Mouse (Mus musculus) forebrain, embryonic 13.5 days (tissue): ENCODE results near the gene Masp1. TPM values are rescaled to one million over a fixed set of nuclear protein-coding genes. Genes with fewer than 3 reads are reported as not detected.
A peak's percentile ranks its signal among the peaks of the same experiment; 100 is the strongest.

Source experiments
- ATAC-seq: fragments of 200-750 bp; cut with Nextera tagmentation; 2 replicates; pipeline ENCODE4 v1.8.0; 2017
- H3K27ac ChIP-seq: fragments of 300-500 bp; sonication (generic); 2 replicates; pipeline ENCODE4 v1.5.1; 2015; ENCODE audit warnings: inconsistent platforms, mild to moderate bottlenecking, moderate library complexity
- H3K27me3 ChIP-seq: fragments of 300-500 bp; sonication (generic); 2 replicates; pipeline ENCODE4 v1.6.1; 2015; ENCODE audit warnings: mild to moderate bottlenecking, inconsistent platforms
- H3K36me3 ChIP-seq: fragments of 300-500 bp; sonication (generic); 2 replicates; pipeline ENCODE4 v1.6.1; 2015; ENCODE audit warnings: mild to moderate bottlenecking, inconsistent platforms; ENCODE audit not compliant: poor library complexity, severe bottlenecking
- H3K4me1 ChIP-seq: fragments of 300-500 bp; sonication (generic); 2 replicates; pipeline ENCODE4 v1.6.1; 2015; ENCODE audit warnings: inconsistent platforms
- H3K4me2 ChIP-seq: fragments of 300-500 bp; sonication (generic); 2 replicates; pipeline ENCODE4 v1.6.1; 2015; ENCODE audit warnings: inconsistent platforms, mild to moderate bottlenecking, moderate library complexity
- H3K4me3 ChIP-seq: fragments of 300-500 bp; sonication (generic); 2 replicates; pipeline ENCODE4 v1.5.1; 2015; ENCODE audit warnings: mild to moderate bottlenecking, inconsistent platforms
- H3K9ac ChIP-seq: fragments of 300-500 bp; sonication (generic); 2 replicates; pipeline ENCODE4 v1.6.1; 2015; ENCODE audit warnings: mild to moderate bottlenecking, inconsistent platforms
- H3K9me3 ChIP-seq: fragments of 300-500 bp; sonication (generic); replicated peaks from 2 replicates; pipeline ENCODE4 v1.6.1; 2016; ENCODE audit warnings: inconsistent platforms
- WGBS: fragments of 180-500 bp; shearing (Covaris S2); methylation state at CpG from one replicate; pipeline ENCODE4 v1.1.7; 2015; 5-methylcytosine and 5-hydroxymethylcytosine counted together
- polyA plus RNA-seq: library from polyadenylated mRNA; unstranded; fragments of >200 nt; fragmentation: Nextera tagmentation; extraction: Ambion mirVana; gene quantifications from 2 replicates; pipeline ENCODE4 v1.2.1, GENCODE M21; 2015

Gene Masp1
- polyA plus RNA-seq = 53.5 and 55.9 TPM in 2 replicates

GRCm38 (mm10) chr16:23520235-23520871 lies at the start of gene Masp1, which contains the start of gene Rtp4:
Gene Masp1 (minus strand): TSS chr16:23520815.
Gene Rtp4 (plus strand): TSS chr16:23520291.
- ATAC-seq = peak; percentile 66
- H3K4me1 ChIP-seq = peaks cover 79% of the 10 kb centered on the region
- H3K27ac ChIP-seq = peak within 1 kb of the TSS; percentile 98
- peak within 1 kb of the TSS; percentile 60 for H3K4me3 ChIP-seq
- H3K36me3 ChIP-seq = no peaks in the 10 kb centered on the region
- H3K27me3 ChIP-seq = no peaks in the 10 kb centered on the region
- H3K9me3 ChIP-seq = no peaks in the 10 kb centered on the region
- 0% methylated on average over 12 of the region's 12 CpGs for WGBS
- H3K4me2 ChIP-seq = peak within 1 kb of the TSS; percentile 74
- H3K9ac ChIP-seq = peak within 1 kb of the TSS; percentile 85

DNA sequence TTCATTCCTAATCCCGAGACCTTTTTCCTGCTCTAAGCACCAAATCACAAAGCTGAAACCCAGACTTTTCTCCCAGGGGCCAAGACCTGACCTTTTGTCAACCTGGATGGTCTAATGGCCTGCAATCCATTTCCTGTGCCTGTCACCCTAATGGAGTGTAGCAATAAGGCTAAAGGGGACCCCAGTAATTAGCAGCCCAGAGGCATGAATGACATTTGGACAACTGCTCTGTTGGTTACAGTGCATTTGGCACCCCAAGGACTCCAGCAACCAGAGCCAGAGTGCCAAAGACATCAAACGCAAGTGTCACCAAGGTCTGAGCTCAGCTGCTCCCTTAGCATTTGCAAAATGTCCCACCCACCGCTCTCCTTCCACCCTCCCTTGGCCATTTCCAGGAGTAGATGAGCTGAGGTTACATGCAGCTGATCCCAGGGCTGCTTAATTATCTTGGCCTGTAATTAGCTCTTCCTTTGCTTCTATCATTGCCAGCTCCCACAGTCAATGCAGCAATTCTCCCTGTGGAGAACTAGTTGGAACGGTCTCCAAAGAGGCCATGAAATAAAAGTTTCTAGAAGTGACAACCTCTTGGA lies 47.8 kb upstream of the Masp1 start:
- Histone ChIP-seq H3K4me3 (no peak overlapping the region), H3K4me2 (no peak overlapping the region), H3K36me3 (no peaks in the 10 kb centered on the region), H3K27ac (no peak overlapping the region), H3K9ac (no peak overlapping the region), H3K4me1 (no peaks in the 10 kb centered on the region), H3K9me3 (no peaks in the 10 kb centered on the region), H3K27me3 (0 out of 2 replicates have a peak, but pooled peaks cover 2% of the 10 kb centered on the region)
- 76% methylated on average over 4 of the region's 4 CpGs for WGBS
- no peak for ATAC-seq

- H3K9me3 ChIP-seq = no peaks in the 10 kb centered on the region
- ATAC-seq = no peak
- H3K27me3 ChIP-seq = no peaks in the 10 kb centered on the region
- H3K4me2 ChIP-seq = no peak overlapping the region
- H3K4me3 ChIP-seq = no peak overlapping the region
- H3K27ac ChIP-seq = no peak overlapping the region
- no peak overlapping the region for H3K9ac ChIP-seq
- H3K4me1 ChIP-seq = no peaks in the 10 kb centered on the region
- no peaks in the 10 kb centered on the region for H3K36me3 ChIP-seq
- whole genome bisulfite sequencing = 91% methylated on average over 2 of the region's 2 CpGs
Measured at GRCm38 (mm10) chr16:23557669-23558068, 37.1 kb upstream of the Masp1 start.

DNA sequence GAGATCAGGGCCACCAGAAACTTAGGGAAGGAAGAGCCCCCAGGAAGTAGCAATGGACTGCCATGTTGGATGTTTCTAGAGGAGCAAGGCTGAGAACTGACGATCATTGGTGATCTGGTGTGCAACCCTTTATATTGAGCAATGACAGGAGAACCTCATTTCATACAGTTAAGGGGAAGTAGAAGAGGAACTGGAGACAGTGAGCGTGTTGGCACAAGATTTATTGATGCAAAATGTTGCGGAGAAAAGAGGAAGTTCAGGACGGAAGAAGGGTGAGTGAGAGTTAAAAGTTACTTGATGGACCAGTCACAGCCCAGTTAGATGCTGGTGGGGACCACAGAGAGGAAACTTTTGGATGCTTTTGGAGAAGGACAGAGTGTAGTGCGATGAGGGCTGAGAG lies 36.6 kb upstream of the Masp1 start:
- no peak for ATAC-seq
- H3K27ac ChIP-seq = no peak overlapping the region
- no peak overlapping the region for H3K4me3 ChIP-seq
- no peak overlapping the region for H3K4me2 ChIP-seq
- no peaks in the 10 kb centered on the region for H3K4me1 ChIP-seq
- H3K36me3 ChIP-seq = no peaks in the 10 kb centered on the region
- H3K9ac ChIP-seq = no peak overlapping the region
- 94% methylated on average over 5 of the region's 5 CpGs for WGBS
- H3K9me3 ChIP-seq = no peaks in the 10 kb centered on the region
- H3K27me3 ChIP-seq = no peaks in the 10 kb centered on the region

DNA sequence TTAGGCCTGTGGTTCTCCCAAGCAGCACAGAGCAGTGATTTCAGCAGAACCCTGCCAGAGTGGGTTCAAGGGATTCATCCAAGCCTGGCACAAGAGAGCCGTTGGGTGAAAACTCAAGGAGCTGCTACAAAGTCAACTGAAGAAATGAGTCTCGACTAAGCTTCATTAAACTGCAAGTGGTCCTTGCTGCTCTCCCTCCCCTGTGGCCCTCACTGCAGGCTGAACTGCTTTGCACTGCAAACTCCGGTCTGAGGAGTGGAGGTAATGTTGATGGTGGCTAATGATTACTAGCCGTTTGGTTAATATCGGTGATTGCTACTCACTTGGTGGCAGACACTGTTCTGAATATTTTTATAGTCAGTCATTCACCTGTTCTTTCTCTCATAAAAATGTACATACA lies 34.1 kb upstream of the Masp1 start:
- WGBS = 88% methylated on average over 5 of the region's 5 CpGs

DNA sequence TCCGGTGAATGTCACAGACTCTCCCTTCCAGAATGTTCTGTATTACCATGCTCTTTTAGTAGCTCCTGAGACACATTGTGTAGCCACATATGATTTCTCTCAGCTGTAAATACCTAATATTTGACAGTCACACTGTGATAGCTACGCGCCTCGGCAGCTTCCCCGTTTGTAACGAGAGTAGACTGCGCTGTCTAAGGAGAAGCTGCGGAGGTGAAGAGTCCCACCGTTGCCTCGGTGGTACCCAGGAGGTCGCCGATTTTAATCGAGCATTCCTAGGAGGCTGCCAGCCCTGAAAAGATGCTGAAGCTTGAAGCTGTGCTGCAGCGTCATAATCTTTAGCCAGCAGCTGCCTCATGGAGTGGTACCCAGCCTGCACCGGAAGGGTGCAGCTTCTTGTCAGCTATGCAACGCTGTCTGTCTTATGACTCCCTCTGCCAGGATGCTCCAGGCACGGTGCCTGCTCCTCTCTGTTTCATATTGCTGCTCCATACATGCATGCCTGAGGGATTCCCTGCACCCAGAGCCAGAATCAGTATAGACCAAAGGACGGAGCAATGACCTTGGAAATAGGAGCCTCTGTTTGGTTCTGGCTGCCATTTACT lies 30.5 kb upstream of the Masp1 start:
- ATAC-seq = peak; percentile 66
- Histone ChIP-seq H3K36me3 (no peaks in the 10 kb centered on the region), H3K9ac (no peak overlapping the region), H3K9me3 (no peaks in the 10 kb centered on the region), H3K4me2 (no peak overlapping the region), H3K4me1 (no peaks in the 10 kb centered on the region), H3K27me3 (peaks cover 12% of the 10 kb centered on the region; the same call in 1 of the 2 replicates), H3K4me3 (no peak overlapping the region), H3K27ac (no peak overlapping the region)
- WGBS = 87% methylated on average over 18 of the region's 18 CpGs

More for the DNA sequence above, 34.1 kb upstream of the Masp1 start:
- no peak overlapping the region for H3K27ac ChIP-seq
- no peak overlapping the region for H3K4me3 ChIP-seq
- 0 out of 2 replicates have a peak, but pooled peaks cover 7% of the 10 kb centered on the region for H3K27me3 ChIP-seq
- H3K36me3 ChIP-seq = no peaks in the 10 kb centered on the region
- H3K4me2 ChIP-seq = no peak overlapping the region
- no peaks in the 10 kb centered on the region for H3K4me1 ChIP-seq
- H3K9ac ChIP-seq = no peak overlapping the region
- ATAC-seq = no peak
- H3K9me3 ChIP-seq = no peaks in the 10 kb centered on the region

GRCm38 (mm10) chr16:23550346-23550980 lies 29.8 kb upstream of the Masp1 start:
- H3K4me3 ChIP-seq = no peak overlapping the region
- no peaks in the 10 kb centered on the region for H3K4me1 ChIP-seq
- H3K9ac ChIP-seq = no peak overlapping the region
- no peaks in the 10 kb centered on the region for H3K9me3 ChIP-seq
- H3K27ac ChIP-seq = no peak overlapping the region
- no peak overlapping the region for H3K4me2 ChIP-seq
- WGBS = 46% methylated on average over 8 of the region's 8 CpGs
- peak; percentile 81 for ATAC-seq
- H3K27me3 ChIP-seq = peaks cover 12% of the 10 kb centered on the region; the same call in 1 of the 2 replicates
- no peaks in the 10 kb centered on the region for H3K36me3 ChIP-seq

GRCm38 (mm10) chr16:23547783-23548182 lies 27.2 kb upstream of the Masp1 start:
- H3K36me3 ChIP-seq = no peaks in the 10 kb centered on the region
- H3K9ac ChIP-seq = no peak overlapping the region
- no peak overlapping the region for H3K27ac ChIP-seq
- no peak for ATAC-seq
- H3K4me3 ChIP-seq = no peak overlapping the region
- WGBS = 95% methylated on average over 4 of the region's 4 CpGs
- no peak overlapping the region for H3K4me2 ChIP-seq
- H3K4me1 ChIP-seq = no peaks in the 10 kb centered on the region
- no peaks in the 10 kb centered on the region for H3K9me3 ChIP-seq
- H3K27me3 ChIP-seq = peaks cover 12% of the 10 kb centered on the region; the same call in 1 of the 2 replicates

DNA sequence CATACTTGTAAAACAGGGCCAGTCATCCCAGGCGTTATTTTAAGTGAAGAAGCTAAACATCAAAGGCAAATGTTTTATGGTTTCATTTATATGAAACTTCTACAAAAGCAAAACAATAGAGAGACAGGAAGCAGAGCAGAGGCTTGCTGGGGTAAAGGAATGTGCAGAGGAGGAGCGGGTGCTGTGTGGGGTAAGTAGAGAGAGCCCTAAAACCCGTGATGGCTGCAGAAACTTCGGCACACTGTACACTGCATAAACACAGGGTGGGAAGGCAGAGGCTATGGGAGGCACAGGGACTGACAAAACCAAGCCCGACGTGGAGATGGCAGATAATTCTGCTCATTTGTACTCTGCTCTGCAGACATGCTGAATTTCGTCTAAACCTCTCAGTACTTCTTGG lies 23.7 kb upstream of the Masp1 start:
- Histone ChIP-seq H3K27me3 (peaks cover 4% of the 10 kb centered on the region; the same call in 1 of the 2 replicates), H3K9ac (no peak overlapping the region), H3K36me3 (no peaks in the 10 kb centered on the region), H3K4me3 (no peak overlapping the region), H3K4me2 (no peak overlapping the region), H3K9me3 (no peaks in the 10 kb centered on the region), H3K27ac (no peak overlapping the region), H3K4me1 (no peaks in the 10 kb centered on the region)
- 73% methylated on average over 7 of the region's 7 CpGs for whole genome bisulfite sequencing
- no peak for ATAC-seq

DNA sequence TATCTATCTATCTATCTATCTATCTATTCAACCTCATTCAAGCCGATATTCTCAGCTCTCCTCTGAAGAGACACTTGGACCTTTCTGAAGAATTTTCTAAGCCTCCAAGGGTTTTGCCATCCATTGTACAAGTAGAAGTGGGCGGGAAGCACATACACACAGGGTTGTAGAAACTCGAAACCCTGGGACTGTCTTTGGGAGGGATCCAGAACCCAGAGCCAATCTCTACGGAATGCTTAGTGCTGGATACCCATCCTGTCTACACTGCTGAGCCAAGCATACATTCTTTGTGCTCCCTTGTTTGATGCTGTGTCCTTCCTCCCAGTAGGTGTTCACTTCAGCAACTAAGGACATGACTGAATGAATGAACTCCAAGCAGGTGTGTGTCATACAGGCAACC lies 22.3 kb upstream of the Masp1 start:
- 72% methylated on average over 4 of the region's 4 CpGs for WGBS
- no peaks in the 10 kb centered on the region for H3K27me3 ChIP-seq

DNA sequence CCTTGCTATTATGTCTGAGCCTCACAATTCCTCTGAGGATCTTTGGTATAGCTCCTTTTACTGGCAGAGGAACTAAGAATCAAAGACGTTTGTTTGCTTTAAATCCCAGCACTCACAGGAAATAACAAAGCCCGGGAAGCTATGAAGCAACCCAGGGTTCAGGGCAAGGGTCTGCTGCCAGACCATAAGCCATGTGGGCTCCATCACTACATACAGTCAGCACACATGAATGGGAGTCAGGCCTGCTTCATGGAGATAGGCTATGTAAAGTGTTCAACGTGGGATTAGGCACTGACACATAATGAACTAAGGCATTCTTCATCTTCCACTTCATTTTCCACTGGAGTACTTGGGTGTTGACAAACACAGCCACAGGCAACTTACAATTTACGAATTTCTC lies 20.4 kb upstream of the Masp1 start:
- no peak overlapping the region for H3K27ac ChIP-seq
- no peaks in the 10 kb centered on the region for H3K36me3 ChIP-seq
- no peak overlapping the region for H3K4me3 ChIP-seq
- no peaks in the 10 kb centered on the region for H3K4me1 ChIP-seq
- no peaks in the 10 kb centered on the region for H3K9me3 ChIP-seq
- 62% methylated on average over 4 of the region's 4 CpGs for WGBS
- no peak for ATAC-seq
- no peaks in the 10 kb centered on the region for H3K27me3 ChIP-seq
- H3K9ac ChIP-seq = no peak overlapping the region
- no peak overlapping the region for H3K4me2 ChIP-seq

More for the DNA sequence above, 22.3 kb upstream of the Masp1 start:
- no peak for ATAC-seq
- H3K4me2 ChIP-seq = no peak overlapping the region
- no peaks in the 10 kb centered on the region for H3K4me1 ChIP-seq
- no peaks in the 10 kb centered on the region for H3K36me3 ChIP-seq
- H3K9me3 ChIP-seq = no peaks in the 10 kb centered on the region
- H3K27ac ChIP-seq = no peak overlapping the region
- H3K4me3 ChIP-seq = no peak overlapping the region
- no peak overlapping the region for H3K9ac ChIP-seq

GRCm38 (mm10) chr16:23533707-23534106 lies 13.1 kb upstream of the Masp1 start:
- no peak overlapping the region for H3K9ac ChIP-seq
- no peaks in the 10 kb centered on the region for H3K9me3 ChIP-seq
- no peak overlapping the region for H3K4me2 ChIP-seq
- no peak overlapping the region for H3K27ac ChIP-seq
- H3K36me3 ChIP-seq = no peaks in the 10 kb centered on the region
- H3K4me1 ChIP-seq = no peaks in the 10 kb centered on the region
- ATAC-seq = no peak
- H3K4me3 ChIP-seq = no peak overlapping the region
- H3K27me3 ChIP-seq = no peaks in the 10 kb centered on the region
- WGBS = 83% methylated on average over 3 of the region's 3 CpGs
